Mouse (Mus musculus): ENCODE results near the gene Zfhx3.

Gene Zfhx3

GRCm38 (mm10) chr8:108826414-108826813 is 884.0 kb downstream of the Zfhx3 start:
- intact Hi-C loops (cut with DNase I), result loop anchor here (10.0 kb wide), 1 partner anchor 188 kb away; no protein-coding TSS in a partner anchor

- intact Hi-C loops (cut with DNase I), result loop anchor here (10.0 kb wide), 1 partner anchor 187 kb away; no protein-coding TSS in a partner anchor
These were observed 885.0 kb downstream of the Zfhx3 start for GRCm38 (mm10) chr8:108827428-108827827.

DNA sequence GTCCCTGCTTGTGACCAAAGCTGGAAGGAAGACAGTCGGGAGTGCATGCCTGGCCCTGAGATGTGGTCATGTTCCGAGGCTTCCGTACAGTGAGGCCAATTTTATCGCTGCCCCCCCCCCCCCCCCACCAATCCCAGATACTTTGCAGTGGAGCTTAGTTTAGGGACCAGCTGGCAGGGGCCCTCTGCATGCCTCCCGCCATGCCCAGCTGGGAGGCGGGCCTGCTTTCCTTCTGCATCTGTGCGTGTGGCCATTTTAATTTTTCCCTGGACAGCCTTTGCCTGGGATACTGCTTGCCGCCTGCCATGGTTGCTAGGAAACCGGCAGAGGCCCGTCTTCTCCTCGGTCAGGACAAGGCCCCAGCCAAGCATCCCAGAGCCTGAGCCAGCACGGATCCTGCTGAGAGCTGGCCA is 886.9 kb downstream of the Zfhx3 start:
- intact Hi-C loops (cut with DNase I), result loop anchor here (10.0 kb wide), 1 partner anchor 185 kb away; no protein-coding TSS in a partner anchor

DNA sequence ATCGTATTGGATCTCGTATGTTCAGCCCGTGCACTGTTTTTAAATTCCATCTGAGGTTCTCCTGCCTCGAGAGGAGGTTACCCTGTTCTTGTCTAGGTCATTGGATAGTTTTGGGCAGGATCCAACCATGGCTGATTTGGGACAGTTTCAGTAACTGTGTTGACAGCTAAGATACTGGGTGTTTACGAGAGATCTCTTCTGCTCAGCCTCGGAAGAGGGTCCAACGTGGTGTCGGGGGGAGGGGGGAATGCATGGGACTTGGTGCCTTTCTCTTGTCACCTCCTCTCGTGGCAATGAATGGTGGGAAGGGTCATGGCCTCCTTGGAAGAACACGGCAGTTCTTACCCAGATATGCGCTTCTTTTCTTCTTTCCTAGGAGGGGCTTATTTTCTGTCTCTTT is 892.7 kb downstream of the Zfhx3 start:
- intact Hi-C loops (cut with DNase I), result no loop called here

- intact Hi-C loops (cut with DNase I), result no loop called here
These were observed 895.3 kb downstream of the Zfhx3 start for GRCm38 (mm10) chr8:108837788-108838187.

- intact Hi-C loops (cut with DNase I), result no loop called here
These were observed 896.3 kb downstream of the Zfhx3 start for GRCm38 (mm10) chr8:108838761-108839160.

DNA sequence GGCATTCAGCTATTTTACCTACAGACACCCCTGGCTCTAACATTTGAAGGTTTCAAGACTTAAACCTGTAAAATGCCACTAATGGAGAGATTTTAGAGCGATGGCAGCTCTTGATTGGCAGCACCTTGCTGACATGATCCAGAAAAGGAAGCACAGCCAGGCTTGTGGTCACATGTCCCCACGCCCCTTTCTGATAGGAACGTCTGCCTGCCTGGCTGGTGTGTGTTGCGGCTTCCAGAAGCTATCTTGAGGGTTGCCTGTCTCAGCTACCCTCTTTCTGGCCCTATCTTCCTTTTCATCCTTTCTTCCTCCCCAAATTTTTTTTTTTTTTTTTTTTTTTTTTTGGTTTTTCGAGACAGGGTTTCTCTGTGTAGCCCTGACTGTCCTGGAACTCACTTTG is 899.9 kb downstream of the Zfhx3 start:
- intact Hi-C loops (cut with DNase I), result no loop called here

- intact Hi-C loops (cut with DNase I), result no loop called here
These were observed 903.7 kb downstream of the Zfhx3 start for GRCm38 (mm10) chr8:108846174-108846573.

DNA sequence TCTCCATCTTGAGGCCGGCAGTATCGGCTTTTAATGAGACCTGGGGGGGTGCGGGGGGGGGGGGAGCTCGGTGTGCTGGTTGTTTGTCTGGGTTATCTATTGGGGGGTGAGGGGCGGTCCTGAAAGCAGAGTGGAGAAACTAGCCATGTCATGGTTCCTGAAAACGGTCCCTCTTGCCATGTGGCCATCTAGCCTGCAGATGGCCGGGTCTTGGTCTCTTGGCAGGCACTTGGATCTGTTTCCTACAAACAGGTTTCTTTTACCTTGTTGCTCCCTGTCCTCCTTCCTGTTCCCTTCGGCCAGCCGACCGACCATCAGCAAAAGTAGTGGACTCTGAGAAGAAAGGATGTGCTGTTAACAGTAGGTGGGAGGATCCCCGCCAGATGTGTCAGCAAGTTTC is 904.4 kb downstream of the Zfhx3 start:
- intact Hi-C loops (cut with DNase I), result no loop called here

DNA sequence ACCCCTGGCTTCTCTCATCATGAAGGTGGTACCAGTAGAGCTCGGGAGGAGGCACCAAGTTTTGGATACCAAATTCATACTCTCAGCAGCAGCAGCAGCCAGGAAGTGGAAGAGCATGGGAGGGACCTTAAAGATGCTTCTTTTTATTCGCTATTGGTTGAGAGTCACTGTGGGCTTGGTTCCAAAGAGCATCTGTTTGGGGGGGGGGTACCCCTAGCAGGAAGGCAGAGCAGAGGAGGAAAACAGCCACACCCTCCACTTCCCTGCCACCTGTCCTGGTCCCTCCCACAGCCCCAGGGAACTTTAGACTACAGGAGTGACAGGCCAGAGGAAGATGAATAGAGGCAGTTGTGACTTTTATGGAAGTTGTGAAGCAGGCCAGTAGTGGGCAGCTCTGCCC is 904.9 kb downstream of the Zfhx3 start:
- intact Hi-C loops (cut with DNase I), result no loop called here

- intact Hi-C loops (cut with DNase I), result no loop called here
These were observed 906.0 kb downstream of the Zfhx3 start for GRCm38 (mm10) chr8:108848484-108848883.

GRCm38 (mm10) chr8:108853028-108853427 is 910.6 kb downstream of the Zfhx3 start:
- intact Hi-C loops (cut with DNase I), result no loop called here

GRCm38 (mm10) chr8:108854444-108855102 is 912.1 kb downstream of the Zfhx3 start:
- intact Hi-C loops (cut with DNase I), result no loop called here

GRCm38 (mm10) chr8:108859001-108859400 is 916.6 kb downstream of the Zfhx3 start:
- intact Hi-C loops (cut with DNase I), result no loop called here

GRCm38 (mm10) chr8:108859983-108860382 is 917.5 kb downstream of the Zfhx3 start:
- intact Hi-C loops (cut with DNase I), result no loop called here

GRCm38 (mm10) chr8:108863440-108863839 is 921.0 kb downstream of the Zfhx3 start:
- intact Hi-C loops (cut with DNase I), result no loop called here

DNA sequence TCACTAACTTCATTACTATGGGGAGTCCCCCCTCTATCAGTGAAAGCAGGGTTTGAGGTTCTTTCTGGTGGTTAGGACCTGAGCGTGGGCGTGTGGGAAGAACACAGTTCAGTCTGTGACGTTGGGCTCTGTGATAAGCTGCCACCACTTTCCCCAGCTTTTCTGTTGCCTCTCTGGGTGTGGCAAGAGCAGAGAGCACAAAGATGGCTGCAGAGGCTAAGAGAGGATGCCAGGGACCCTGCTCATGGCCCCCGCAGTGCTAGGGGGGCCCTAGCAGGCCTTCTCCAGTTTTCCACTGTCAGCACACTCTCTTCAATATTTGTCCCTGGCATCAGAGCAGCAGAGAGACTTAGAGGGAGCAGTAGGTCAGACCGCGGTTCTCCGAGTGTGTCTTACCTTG is 924.0 kb downstream of the Zfhx3 start:
- intact Hi-C loops (cut with DNase I), result no loop called here

DNA sequence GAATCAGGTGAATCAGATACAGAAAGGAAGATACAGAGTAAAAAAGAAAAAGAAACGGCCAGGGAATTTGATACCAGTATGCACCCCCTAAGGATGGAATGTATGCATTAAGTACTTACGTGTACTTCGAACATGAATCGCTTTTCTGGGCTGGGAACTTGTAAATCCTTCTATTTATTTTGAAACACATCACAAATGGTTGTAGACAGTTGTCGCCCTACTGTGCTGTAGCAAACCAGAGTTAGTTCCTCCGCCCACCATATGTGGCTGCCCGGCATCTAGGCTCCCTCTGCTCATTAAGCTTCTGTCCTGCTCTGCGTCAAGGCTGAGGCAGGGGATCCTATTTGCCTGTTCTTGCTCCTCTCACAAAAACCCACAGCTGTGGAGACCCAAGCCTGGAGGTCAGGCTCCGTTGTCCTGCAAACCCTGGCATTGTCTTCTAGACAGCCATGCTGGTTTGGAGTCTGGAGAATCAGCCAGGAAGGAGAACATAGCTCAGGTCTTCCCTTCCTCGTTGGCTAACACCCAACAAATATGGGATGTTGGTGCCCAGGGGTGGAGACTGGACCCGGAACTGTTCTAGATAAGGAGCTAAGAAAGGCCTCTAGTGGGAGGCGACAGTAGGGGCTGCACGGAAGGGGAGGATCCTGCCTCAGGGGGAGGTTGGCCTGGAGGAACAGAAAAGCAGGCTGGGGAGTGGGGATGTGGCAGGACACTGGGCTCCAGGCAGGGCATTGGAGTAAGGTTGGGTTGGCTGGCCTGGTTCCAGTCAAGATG is 925.2 kb downstream of the Zfhx3 start:
- intact Hi-C loops (cut with DNase I), result no loop called here

GRCm38 (mm10) chr8:108868259-108869090 is 926.0 kb downstream of the Zfhx3 start:
- intact Hi-C loops (cut with DNase I), result no loop called here

GRCm38 (mm10) chr8:108869420-108869819 is 927.0 kb downstream of the Zfhx3 start:
- intact Hi-C loops (cut with DNase I), result no loop called here

GRCm38 (mm10) chr8:108869935-108870334 is 927.5 kb downstream of the Zfhx3 start:
- intact Hi-C loops (cut with DNase I), result no loop called here

GRCm38 (mm10) chr8:108870371-108870770 is 927.9 kb downstream of the Zfhx3 start:
- intact Hi-C loops (cut with DNase I), result no loop called here

Data from adrenal gland (tissue).